Mouse (Mus musculus) hematopoietic stem cell, adult 5-6 weeks (primary cell): Measurements from ENCODE around the gene Zmynd11. TPM values are rescaled to one million over a fixed set of nuclear protein-coding genes. Genes with fewer than 3 reads are reported as not detected.

Experiments used
- ATAC-seq, 2 experiments: fragments of 125-278 bp in 1 of 2; replicated peaks in 1 of 2; 2 replicates each; pipeline ENCODE4 v1.8.0; 2016 to 2017; ENCODE audit warnings: inconsistent platforms in 2 of 2, mild to moderate bottlenecking in 2 of 2, moderate number of reproducible peaks in 2 of 2, low read depth in 1 of 2, moderate TSS enrichment in 1 of 2; ENCODE audit not compliant: low FRiP score in 2 of 2, poor library complexity in 2 of 2, severe bottlenecking in 2 of 2, insufficient read depth in 1 of 2, low TSS enrichment in 1 of 2
- total RNA-seq: library from RNA; stranded (forward); fragments of 172-1452, 232-1000 nt; gene quantifications from 2 replicates; pipeline ENCODE4 v1.2.3, GENCODE M21; 2017

The Zmynd11 gene
- total RNA-seq, result 119 and 137 TPM in 2 replicates

DNA sequence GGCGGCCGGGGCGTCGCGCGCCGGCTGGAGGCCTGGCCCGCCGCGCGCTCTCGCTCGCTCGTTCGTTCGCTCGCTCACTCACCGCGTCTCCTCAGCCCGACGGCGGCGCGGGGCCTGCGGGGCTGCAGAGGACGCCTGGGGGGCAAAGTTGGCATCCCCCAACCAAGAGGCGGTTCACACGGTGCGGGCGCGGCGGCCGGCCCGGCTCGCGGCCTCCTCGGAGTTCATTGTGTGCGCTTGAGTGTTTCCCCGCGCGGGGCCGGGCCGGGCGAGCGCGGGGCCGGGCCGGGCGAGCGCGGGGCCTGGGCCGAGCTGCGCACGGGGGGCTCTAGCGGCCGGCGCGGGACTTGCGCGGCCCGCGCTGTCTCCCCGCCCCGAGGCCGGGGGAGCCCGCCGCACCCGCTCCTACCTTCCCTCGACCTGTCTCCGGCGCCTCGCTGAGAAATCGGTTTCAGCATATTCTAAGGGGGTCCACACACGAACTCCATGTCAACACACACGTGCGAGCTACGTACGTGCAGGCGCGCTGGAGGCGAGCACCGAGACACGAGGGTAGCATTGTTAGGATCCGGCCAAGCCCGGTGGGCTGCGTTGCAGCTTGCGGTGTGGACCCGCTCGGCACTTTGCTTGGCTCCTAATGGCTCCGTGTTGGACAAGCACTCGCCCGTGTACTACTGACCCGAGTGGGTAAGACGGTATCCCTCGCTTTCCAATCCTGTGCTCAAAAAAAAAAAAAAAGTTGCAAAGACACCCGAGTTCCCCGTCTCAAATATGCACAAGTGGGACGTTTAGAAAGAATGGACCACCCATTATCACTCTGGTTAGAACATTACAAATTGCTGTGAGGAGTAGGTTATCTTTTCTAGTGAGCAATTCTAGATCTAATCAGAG is at the start of gene Zmynd11:
Gene Zmynd11, minus strand, starts transcription at position 685 of the 891 bp plus-strand sequence.
- ATAC-seq, result peak; percentile 21 to 25

DNA sequence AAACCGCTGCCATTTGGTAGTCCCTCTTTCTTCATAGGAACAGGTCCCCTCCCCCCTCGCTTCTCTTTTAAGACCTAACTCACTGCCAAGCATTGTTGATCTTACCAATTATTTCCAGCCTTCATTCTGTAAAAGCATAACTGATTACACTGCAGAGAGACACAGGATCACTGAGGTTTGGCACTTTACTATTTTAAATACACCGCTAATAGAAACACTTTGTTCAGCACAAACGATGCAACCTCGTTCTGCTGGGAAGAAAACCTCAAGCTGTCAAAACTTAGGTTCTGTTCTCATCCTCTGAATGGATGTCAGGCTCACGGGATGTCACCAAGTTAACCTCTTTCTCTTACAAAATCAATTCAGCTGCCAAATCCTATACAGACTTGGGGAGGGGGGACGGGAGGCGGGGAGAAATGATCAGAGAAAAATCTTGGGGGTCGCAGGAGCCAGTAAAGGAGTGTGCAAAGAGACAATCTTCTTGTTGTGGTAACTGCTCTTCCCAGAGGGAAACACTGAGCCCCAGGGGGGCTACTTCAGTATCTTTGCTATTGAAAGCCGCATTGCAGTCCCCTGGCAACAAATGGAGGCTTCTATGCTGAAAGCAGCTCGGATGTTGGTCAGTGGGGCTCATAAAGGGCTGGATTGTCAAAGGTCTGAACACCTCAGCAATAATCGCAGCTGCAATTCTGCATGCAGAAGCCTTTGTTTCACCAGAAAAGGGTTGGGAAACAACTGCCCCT is 30.9 kb upstream of the Zmynd11 start:
- no peak for ATAC-seq

DNA sequence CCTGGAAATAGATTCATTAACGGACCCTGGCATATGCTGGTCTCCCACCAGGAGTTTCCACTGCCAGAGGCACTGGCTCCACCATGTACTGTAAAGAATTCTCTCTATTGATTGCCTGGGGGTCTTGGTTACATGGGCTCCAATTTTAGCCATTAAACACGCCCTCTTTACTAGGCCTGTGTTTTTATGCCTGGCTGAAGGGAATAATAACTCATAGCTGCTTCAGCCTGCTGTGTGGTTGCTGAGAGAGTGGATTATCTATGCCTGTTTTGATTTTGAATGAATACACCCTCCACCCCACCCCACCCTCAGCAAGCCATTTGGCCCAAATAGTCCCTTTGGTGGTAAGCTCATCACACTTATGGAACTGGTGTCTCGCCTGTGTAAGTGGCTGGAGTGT is 20.9 kb upstream of the Zmynd11 start:
- ATAC-seq, result no peak

DNA sequence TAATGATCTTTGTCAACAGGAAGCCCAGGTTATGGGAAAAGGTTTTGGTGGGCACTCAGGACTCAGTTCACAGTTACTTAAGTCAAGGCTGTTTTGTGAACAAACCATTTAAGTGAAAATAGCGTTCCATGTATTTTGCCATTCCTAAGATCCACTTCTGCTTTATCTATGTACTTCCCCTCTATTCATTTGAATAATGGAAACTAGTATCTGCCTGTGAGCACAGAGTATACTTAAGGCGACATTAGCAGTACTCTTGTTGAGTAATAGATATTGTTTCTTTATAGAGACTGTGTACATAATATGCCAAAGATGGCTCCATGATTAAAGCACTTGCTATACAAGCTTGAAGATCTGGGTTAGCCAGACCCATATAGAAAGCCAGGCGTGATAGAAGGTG is 18.6 kb upstream of the Zmynd11 start:
- no peak for ATAC-seq

GRCm38 (mm10) chr13:9775901-9776300 is 10.8 kb upstream of the Zmynd11 start:
- ATAC-seq, result peak; percentile 77 to 81; a peak in 3 of 4 replicates

GRCm38 (mm10) chr13:9774077-9774476 is 8.9 kb upstream of the Zmynd11 start:
- ATAC-seq, result no peak

- 0 out of 4 replicates have a peak, but pooled peaks of 1 of the 2 experiments have one; percentile 0 for ATAC-seq
Observed at GRCm38 (mm10) chr13:9767279-9767678, 2.1 kb upstream of the Zmynd11 start.

DNA sequence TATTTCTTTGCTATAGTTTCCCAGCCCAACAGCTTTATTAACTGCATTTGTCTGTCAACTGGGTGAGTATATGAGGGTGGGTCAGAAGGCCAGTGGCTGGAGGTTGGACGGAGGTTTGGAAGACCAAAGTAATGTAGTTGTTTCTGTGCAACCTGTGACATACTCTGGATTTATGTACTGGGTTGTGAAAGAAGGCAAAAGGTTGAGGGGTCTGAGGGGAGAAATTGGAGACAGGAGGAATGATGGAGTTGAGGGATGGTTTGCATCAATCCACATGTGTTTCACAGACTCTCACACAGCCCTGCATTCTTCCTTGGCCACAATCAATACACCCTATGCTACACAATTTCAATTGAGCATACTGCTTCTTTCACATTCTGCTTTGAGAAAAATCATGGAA is 1.4 kb upstream of the Zmynd11 start:
- ATAC-seq, result no peak

GRCm38 (mm10) chr13:9765537-9765851 is 364 bp upstream of the Zmynd11 start:
- 0 out of 4 replicates have a peak, but pooled peaks of 1 of the 2 experiments have one; percentile 10 for ATAC-seq

- peak in 1 of 2 experiments; percentile 22; a peak in 2 of 4 replicates for ATAC-seq
Observed at GRCm38 (mm10) chr13:9763828-9764645, 1.1 kb downstream of the Zmynd11 start.

DNA sequence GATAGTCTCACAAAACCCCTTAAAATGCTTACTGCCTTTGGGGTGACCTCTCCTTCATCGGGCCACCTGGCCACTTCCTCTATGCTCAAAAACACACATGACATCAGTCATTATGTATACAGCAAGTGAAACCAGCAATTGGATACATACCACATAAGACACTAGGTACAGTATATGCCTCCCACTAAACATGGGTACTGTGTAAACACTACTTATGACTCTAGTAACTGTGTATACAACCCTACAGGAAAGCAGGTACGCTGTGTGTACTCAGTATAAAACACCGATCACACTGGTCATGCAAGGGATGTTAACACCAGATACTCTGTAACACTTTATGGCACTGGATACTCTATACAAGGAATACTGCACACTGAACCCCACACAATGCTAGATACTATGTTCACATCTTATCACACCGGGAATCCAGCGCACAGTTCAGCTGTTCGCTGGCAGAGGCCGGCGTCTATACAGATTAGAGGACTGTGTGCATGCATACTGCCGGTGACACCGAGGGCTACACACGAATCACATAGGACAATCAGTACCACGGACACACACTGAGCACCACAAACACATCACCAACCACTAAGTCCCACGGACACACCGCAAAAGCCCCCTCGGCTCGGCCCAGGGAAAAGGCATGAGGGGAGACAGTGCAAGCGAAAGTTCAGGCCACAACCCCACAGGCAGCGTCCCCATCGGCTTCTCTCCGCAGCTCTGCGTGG is 1.9 kb downstream of the Zmynd11 start:
- peak; percentile 16 to 17; a peak in 1 of 4 replicates for ATAC-seq

GRCm38 (mm10) chr13:9760057-9760456 is 5.1 kb downstream of the Zmynd11 start:
- ATAC-seq, result peak; percentile 83 to 91

DNA sequence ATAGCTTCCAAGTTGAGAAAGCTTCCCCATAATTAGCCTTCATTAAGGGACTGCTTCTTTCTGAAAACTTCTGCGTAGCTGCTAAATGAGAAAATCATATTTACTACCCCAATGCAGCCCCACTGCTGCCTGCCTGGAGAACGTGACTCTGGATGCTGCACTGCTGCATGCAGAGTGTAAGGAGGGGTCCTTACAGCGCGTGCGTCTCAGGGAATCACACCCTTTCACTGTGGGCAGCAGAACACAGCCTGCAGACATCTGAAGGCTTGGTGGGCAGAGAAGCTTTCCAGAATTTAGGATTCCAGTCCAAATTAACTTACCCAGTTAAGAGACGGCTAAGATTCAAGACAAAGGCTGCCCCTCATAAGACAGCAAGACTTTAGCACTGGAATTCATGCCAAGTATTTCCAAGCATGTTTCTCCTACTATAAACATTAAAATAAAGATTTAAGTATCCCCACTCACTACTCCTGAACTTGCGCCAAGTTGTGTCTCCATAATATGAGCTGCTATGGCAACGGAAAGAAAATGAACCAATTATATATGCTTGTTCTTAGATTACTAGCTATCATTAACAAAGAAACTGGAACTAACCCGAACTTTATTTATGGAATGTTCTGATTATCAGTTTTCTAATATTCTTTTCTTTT is 7.2 kb downstream of the Zmynd11 start:
- ATAC-seq, result no peak

GRCm38 (mm10) chr13:9753706-9754105 is 11.4 kb downstream of the Zmynd11 start:
- ATAC-seq, result no peak

- ATAC-seq, result no peak
Observed at GRCm38 (mm10) chr13:9750320-9750719, 14.8 kb downstream of the Zmynd11 start.

GRCm38 (mm10) chr13:9749796-9750195 is 15.3 kb downstream of the Zmynd11 start:
- ATAC-seq, result no peak; a peak in 2 of 4 replicates
